Mouse (Mus musculus): ENCODE results near the gene Sema6c.

DNA sequence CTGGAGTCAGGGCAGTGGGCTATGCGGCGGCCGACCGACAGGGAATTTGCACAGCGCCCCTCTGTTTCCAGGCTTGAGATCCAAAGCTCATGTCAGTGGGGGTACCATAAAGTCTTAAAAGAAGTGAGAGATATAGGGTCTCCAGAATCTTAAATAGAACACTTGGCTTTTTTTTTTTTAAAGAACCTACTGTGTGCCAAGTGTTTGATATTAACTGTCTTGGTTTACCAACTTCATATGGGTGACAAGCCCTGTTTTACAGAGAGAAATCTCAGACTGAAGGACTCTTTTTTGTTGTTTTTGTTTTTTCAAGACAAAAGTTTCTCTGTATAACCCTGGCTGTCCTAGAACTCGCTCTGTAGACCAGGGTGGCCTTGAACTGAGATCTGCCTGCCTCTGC is 19.5 kb upstream of the Sema6c start:
- TF ChIP-seq CTCF (IDR thresholded peaks at IDR 0.05; ENCODE audit: control insufficient read depth, insufficient read depth, insufficient replicate concordance, low read depth, low read length) = no peak
- no peak for TF ChIP-seq POLR2A (IDR thresholded peaks at IDR 0.05; ENCODE audit: control insufficient read depth, low read depth, low read length)

Data from testis, adult 2 months (tissue).